Mouse (Mus musculus) liver, embryonic 12.5 days (tissue): Measurements from ENCODE around the gene Men1. TPM values are rescaled to one million over a fixed set of nuclear protein-coding genes. Genes with fewer than 3 reads are reported as not detected.

Source experiments
- ATAC-seq: fragments of 200-750 bp; cut with Nextera tagmentation; 2 replicates; pipeline ENCODE4 v1.8.0; 2017; ENCODE audit warnings: moderate number of reproducible peaks, mild to moderate bottlenecking, moderate library complexity
- H3K27ac ChIP-seq: fragments of 300-500 bp; sonication (generic); 2 replicates; pipeline ENCODE4 v1.5.1; 2016; ENCODE audit warnings: mild to moderate bottlenecking
- H3K27me3 ChIP-seq: fragments of 300-500 bp; sonication (generic); replicated peaks from 2 replicates; pipeline ENCODE4 v1.6.1; 2016; ENCODE audit warnings: mild to moderate bottlenecking, moderate library complexity
- H3K36me3 ChIP-seq: fragments of 300-500 bp; sonication (generic); 2 replicates; pipeline ENCODE4 v1.6.1; 2016; ENCODE audit warnings: mild to moderate bottlenecking, moderate library complexity
- H3K4me1 ChIP-seq: fragments of 300-500 bp; sonication (generic); 2 replicates; pipeline ENCODE4 v1.6.1; 2016
- H3K4me2 ChIP-seq: fragments of 300-500 bp; sonication (generic); 2 replicates; pipeline ENCODE4 v1.6.1; 2016; ENCODE audit warnings: mild to moderate bottlenecking, moderate library complexity
- H3K4me3 ChIP-seq: fragments of 300-500 bp; sonication (generic); 2 replicates; pipeline ENCODE4 v1.5.1; 2016; ENCODE audit warnings: mild to moderate bottlenecking, moderate library complexity
- H3K9ac ChIP-seq: fragments of 300-500 bp; sonication (generic); 2 replicates; pipeline ENCODE4 v1.6.1; 2016; ENCODE audit warnings: mild to moderate bottlenecking, moderate library complexity
- H3K9me3 ChIP-seq: fragments of 300-500 bp; sonication (generic); replicated peaks from 2 replicates; pipeline ENCODE4 v1.6.1; 2016; ENCODE audit warnings: mild to moderate bottlenecking, moderate library complexity
- WGBS: fragments of 180-500 bp; shearing (Covaris S2); methylation state at CpG from one replicate; pipeline ENCODE4 v1.1.7; 2016; ENCODE audit not compliant: insufficient replicate concordance; 5-methylcytosine and 5-hydroxymethylcytosine counted together
- polyA plus RNA-seq: library from polyadenylated mRNA; unstranded; fragments of >200 nt; fragmentation: Nextera tagmentation; extraction: Ambion mirVana; gene quantifications from 2 replicates; pipeline ENCODE4 v1.2.1, GENCODE M21; 2016

Men1 gene
- polyA plus RNA-seq, 1 experiment from 2014 or later, result 48.6 TPM

DNA sequence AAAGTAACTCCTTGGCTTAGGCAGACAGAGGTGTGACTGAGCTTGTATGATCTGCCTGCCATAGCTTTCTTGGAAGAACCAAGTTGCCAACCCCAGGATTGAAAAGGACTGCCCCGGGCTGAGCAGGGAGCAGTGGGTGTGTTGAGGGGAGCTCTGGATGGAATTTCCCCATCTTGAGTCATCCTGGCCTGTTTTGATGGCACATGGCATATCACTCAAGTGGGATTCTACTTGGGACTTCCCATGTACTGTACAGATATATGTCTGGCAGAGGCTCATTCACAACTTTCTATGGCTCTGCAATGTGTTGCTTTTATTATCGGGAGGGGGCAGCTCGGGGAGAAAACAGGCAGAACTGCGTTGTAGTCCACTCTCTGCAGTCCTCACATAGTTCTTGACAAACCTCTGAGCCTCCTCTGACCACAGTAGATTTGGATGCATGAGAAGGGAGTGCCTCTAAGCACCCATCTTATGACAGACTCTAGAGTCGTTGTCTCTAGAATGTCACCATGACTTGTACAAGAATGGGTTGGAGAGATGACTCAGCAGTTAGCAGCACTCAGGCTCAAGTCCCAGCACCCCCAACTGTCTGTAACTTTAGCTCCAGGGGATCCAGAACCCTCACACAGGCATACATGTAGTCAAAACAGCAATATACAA is 38.1 kb upstream of the Men1 start:
- H3K4me3 ChIP-seq, result no peak overlapping the region
- peak overlapping the region; percentile 95 for H3K27ac ChIP-seq
- H3K27me3 ChIP-seq, result no peaks in the 10 kb centered on the region
- peak; percentile 58 for ATAC-seq
- H3K9ac ChIP-seq, result peak overlapping the region; percentile 61
- 69% methylated on average over 5 of the region's 5 CpGs for WGBS
- H3K4me1 ChIP-seq, result peaks cover 83% of the 10 kb centered on the region
- H3K36me3 ChIP-seq, result peaks cover 92% of the 10 kb centered on the region
- H3K9me3 ChIP-seq, result no peaks in the 10 kb centered on the region
- H3K4me2 ChIP-seq, result peak overlapping the region; percentile 61

DNA sequence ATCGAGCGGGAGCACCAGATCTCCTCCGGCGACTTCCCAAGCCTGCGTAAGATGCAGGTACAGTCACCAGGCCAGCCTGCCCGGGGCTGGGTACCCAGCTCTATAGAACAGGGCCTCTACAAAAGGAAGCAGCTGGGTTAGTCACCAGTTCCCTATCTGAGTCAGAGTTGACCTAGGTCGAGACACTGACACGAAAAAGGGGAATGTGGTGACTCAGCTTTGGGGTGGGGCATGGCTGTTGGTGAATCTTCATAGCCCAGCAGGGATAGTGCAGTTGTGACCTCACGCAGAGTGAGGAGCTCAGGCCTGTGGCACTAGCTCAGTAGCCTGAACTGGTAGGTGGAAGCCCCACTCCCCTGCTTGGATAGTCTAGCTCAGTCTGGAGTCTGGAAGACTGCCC is 37.1 kb upstream of the Men1 start:
- no peaks in the 10 kb centered on the region for H3K27me3 ChIP-seq
- H3K36me3 ChIP-seq, result peaks cover 84% of the 10 kb centered on the region
- H3K4me3 ChIP-seq, result 0 out of 2 replicates have a peak overlapping the region, but pooled peaks have one; percentile 2
- H3K9ac ChIP-seq, result peak overlapping the region; percentile 61
- H3K4me1 ChIP-seq, result peaks cover 83% of the 10 kb centered on the region
- no peaks in the 10 kb centered on the region for H3K9me3 ChIP-seq
- H3K4me2 ChIP-seq, result peak overlapping the region; percentile 61
- peak overlapping the region; percentile 95 for H3K27ac ChIP-seq
- ATAC-seq, result peak; percentile 78
- 48% methylated on average over 9 of the region's 9 CpGs for WGBS

DNA sequence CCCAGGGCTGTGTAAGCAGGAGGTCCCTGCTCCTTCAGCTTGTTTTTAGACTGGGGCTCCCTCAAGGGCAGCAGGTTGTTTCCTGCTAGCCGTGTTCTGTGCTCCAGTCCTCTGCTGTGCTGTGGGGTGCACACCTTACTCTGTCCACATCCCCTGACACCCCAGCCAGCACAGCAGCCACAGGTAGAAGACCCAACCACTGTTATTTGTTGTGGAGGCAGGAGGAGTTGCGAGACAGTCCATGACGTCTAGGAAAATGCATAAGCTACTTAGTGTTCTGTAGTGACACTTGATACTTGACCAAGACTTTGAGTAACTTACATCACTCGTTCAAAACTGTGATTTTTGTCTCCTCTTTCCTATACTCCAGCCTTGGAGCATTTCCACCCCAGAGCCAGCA is 35.8 kb upstream of the Men1 start:
- WGBS, result 65% methylated on average over 4 of the region's 4 CpGs
- Histone ChIP-seq H3K27me3 (no peaks in the 10 kb centered on the region), H3K4me1 (peaks cover 94% of the 10 kb centered on the region), H3K4me2 (peak overlapping the region; percentile 61), H3K27ac (peak overlapping the region; percentile 95), H3K4me3 (0 out of 2 replicates have a peak overlapping the region, but pooled peaks have one; percentile 2), H3K9ac (peak overlapping the region; percentile 68), H3K9me3 (no peaks in the 10 kb centered on the region), H3K36me3 (peaks cover 72% of the 10 kb centered on the region)
- no peak for ATAC-seq

DNA sequence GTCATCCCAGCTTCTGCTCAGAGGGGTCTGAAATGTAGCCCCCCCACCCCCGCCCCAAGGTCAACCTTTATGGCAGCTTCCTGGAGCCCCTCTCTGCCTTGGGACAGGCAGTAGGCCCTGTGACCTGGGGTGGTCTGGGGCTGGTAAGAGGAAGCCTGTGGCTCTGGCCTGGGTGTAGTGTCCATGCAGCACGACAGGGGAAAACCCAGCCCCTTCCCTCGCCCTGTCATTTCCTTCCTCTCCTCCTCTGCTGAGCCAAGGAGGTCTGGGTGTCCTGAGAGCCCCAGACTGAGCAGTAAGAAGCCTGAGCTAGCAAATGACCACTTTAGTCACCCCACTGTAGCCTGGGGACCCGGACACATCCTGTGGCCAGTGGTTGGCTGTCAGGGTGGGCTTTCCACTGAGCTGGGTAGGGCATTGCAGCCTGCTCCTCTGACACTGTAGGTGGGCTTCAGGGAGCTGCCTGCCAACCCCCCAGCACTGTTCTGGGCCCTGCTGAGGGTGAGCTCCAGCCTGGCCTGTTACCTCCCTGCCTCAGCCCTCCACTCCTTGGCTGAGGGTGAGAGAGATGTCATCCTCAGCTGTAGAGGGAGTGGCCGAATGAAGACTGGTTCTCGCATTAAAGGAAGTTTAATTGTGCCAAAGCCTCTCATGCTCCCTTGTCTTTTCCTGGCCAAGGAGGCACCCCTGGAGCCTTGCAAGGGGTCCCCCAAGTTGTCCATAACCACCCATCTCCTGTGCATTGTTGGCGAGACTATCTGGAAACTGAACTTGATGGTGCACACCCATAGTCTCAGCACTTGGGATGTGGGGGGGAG is 35.1 kb upstream of the Men1 start:
- H3K27me3 ChIP-seq, result no peaks in the 10 kb centered on the region
- WGBS, result 48% methylated on average over 7 of the region's 7 CpGs
- no peak for ATAC-seq
- peak overlapping the region; percentile 95 for H3K27ac ChIP-seq
- H3K4me1 ChIP-seq, result peaks cover 98% of the 10 kb centered on the region
- H3K36me3 ChIP-seq, result peaks cover 66% of the 10 kb centered on the region
- peak overlapping the region; percentile 26; the same call in 1 of the 2 replicates for H3K4me3 ChIP-seq
- no peaks in the 10 kb centered on the region for H3K9me3 ChIP-seq
- peak overlapping the region; percentile 68 for H3K9ac ChIP-seq
- H3K4me2 ChIP-seq, result peak overlapping the region; percentile 61

DNA sequence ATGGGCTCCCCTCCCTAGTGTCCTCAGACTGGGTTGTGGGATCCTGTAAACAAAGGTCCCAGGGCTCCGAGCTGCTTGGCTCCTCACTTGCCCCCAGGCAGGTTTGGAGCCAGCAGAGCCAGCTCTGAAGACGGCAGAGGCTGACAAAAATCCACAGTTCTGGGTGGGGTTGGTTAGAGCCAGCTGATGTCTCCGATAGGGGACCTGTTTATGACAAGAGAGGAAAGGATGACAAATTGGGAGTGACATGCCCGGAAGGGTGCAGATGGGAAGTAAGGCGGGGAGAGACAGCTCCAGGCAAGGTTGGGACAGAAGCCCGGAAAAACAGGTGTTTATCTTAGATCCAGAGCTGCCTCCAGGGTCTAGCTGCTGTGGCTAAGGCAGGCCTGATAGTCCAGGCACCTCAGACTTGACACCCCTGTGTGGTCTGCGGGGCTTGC is 34.4 kb upstream of the Men1 start:
- H3K27ac ChIP-seq, result peak overlapping the region; percentile 95
- H3K4me2 ChIP-seq, result peak overlapping the region; percentile 61
- no peaks in the 10 kb centered on the region for H3K27me3 ChIP-seq
- H3K9me3 ChIP-seq, result no peaks in the 10 kb centered on the region
- ATAC-seq, result peak; percentile 80
- H3K9ac ChIP-seq, result peak overlapping the region; percentile 68
- H3K4me3 ChIP-seq, result peak overlapping the region; percentile 26
- 22% methylated on average over 7 of the region's 7 CpGs for WGBS
- H3K4me1 ChIP-seq, result peaks cover 97% of the 10 kb centered on the region
- peaks cover 58% of the 10 kb centered on the region for H3K36me3 ChIP-seq

DNA sequence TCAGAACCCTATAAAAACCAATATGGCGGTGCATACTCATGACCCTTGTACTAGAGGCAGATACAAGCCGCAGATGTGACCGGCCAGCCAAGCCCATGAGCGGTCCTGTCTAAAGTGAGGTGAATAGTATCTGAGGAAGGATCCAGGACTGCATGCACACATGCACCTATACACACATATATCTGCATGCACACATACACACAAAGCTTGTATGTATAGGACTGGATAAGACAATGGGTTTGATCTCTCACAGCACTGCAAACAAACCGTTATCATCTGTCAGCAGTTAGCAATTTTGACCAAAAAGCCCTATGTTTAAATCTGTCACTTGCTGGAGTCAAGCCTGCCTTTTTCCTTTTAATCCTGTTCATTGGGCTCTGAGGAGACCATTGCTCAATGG is 32.7 kb upstream of the Men1 start:
- ATAC-seq, result no peak
- peak overlapping the region; percentile 20 for H3K4me2 ChIP-seq
- H3K27ac ChIP-seq, result peak overlapping the region; percentile 95
- no peaks in the 10 kb centered on the region for H3K27me3 ChIP-seq
- no peaks in the 10 kb centered on the region for H3K9me3 ChIP-seq
- peaks cover 41% of the 10 kb centered on the region for H3K36me3 ChIP-seq
- WGBS, result 57% methylated on average over 5 of the region's 5 CpGs
- H3K9ac ChIP-seq, result peak overlapping the region; percentile 36; the same call in 1 of the 2 replicates
- peaks cover 92% of the 10 kb centered on the region for H3K4me1 ChIP-seq
- no peak overlapping the region for H3K4me3 ChIP-seq

DNA sequence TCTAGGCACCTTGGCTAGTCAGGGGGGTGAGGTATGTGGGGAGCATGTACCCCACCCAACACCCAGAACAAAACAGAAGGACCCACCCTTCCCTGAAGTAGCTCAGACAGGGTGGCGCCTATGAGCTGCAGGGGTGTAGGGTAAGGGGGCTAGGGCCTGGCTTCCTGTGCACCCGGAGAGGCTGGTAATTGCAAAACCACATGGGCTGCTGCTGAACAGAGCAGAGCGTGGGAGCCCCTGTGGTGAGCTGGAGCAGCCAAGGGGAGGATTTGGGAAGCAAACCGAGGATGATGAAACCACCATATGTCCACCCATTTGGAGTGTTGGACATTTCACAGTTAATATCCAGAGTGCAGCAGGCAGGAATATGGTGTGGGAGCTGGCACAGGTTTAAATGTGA is 32.3 kb upstream of the Men1 start:
- H3K4me1 ChIP-seq, result peaks cover 92% of the 10 kb centered on the region
- 10% methylated on average over 4 of the region's 4 CpGs for WGBS
- H3K27me3 ChIP-seq, result no peaks in the 10 kb centered on the region
- H3K27ac ChIP-seq, result peak overlapping the region; percentile 95
- H3K4me2 ChIP-seq, result peak overlapping the region; percentile 20
- no peaks in the 10 kb centered on the region for H3K9me3 ChIP-seq
- peak overlapping the region; percentile 36 for H3K9ac ChIP-seq
- no peak overlapping the region for H3K4me3 ChIP-seq
- peaks cover 37% of the 10 kb centered on the region for H3K36me3 ChIP-seq
- ATAC-seq, result no peak

DNA sequence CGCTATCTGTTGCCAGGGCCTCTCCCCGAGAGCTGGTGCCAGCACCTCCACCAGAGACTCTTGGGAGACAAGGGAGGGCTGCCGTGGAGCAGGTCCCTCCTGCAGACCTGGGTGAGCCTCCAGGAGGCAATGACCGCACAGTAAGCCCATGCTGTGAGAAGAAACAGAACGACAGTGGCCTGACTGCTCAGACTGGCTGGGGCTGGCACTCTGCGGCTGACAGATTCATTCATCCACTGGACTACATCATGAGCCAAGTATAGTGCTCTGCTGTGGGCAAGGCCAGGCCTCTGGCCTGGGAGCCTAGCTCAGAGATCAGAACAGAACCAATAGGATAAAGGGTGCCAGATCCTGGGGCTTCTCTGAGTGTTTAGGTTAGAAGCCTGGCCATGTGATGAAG is 30.9 kb upstream of the Men1 start:
- Histone ChIP-seq H3K4me1 (peaks cover 91% of the 10 kb centered on the region), H3K9ac (0 out of 2 replicates have a peak overlapping the region, but pooled peaks have one; percentile 34), H3K9me3 (no peaks in the 10 kb centered on the region), H3K27me3 (no peaks in the 10 kb centered on the region), H3K36me3 (peaks cover 24% of the 10 kb centered on the region), H3K4me2 (no peak overlapping the region), H3K4me3 (no peak overlapping the region), H3K27ac (peak overlapping the region; percentile 95)
- ATAC-seq, result no peak
- 68% methylated on average over 6 of the region's 6 CpGs for WGBS

DNA sequence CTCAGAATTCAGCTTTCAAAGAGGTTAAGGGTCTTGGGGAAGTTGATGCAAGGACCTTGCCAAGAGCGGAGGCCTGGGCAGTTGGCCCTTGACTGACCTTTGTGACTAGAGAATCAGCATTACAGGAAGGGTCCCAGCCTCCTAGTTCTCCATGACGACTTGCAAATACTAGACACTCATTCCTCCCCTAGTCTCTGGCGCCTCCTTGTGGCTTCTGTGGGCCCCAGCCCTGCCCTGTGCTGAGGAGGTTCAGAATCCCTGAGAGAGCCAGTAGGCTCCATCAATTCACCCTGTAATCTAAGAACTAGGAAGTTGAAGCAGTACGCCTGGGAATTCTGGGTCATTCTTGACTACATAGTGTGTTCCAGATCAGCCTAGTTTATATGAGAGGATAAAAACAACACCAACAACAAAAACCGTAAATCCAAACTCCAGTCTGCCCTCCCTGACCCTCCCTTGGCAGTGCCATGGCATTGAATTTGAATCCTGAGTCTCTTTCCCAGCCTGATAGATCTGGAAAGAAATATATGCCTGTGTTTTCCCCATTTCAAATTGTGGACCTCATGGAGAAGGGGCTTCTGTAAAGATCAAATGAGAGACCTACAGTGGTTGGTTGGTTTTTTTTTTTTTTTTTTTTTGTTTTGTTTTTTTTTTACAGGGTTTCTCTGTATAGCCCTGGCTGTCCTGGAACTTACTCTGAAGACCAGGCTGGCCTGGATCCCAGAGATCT is 29.8 kb upstream of the Men1 start:
- peak; percentile 31; the same call in 1 of the 2 replicates for ATAC-seq
- Histone ChIP-seq H3K4me3 (no peak overlapping the region), H3K9me3 (no peaks in the 10 kb centered on the region), H3K4me2 (no peak overlapping the region), H3K4me1 (peaks cover 80% of the 10 kb centered on the region), H3K27ac (peak overlapping the region; percentile 85; the same call in 1 of the 2 replicates), H3K36me3 (peaks cover 13% of the 10 kb centered on the region; the same call in 1 of the 2 replicates), H3K27me3 (no peaks in the 10 kb centered on the region), H3K9ac (no peak overlapping the region)
- WGBS, result 22% methylated on average over 5 of the region's 5 CpGs

DNA sequence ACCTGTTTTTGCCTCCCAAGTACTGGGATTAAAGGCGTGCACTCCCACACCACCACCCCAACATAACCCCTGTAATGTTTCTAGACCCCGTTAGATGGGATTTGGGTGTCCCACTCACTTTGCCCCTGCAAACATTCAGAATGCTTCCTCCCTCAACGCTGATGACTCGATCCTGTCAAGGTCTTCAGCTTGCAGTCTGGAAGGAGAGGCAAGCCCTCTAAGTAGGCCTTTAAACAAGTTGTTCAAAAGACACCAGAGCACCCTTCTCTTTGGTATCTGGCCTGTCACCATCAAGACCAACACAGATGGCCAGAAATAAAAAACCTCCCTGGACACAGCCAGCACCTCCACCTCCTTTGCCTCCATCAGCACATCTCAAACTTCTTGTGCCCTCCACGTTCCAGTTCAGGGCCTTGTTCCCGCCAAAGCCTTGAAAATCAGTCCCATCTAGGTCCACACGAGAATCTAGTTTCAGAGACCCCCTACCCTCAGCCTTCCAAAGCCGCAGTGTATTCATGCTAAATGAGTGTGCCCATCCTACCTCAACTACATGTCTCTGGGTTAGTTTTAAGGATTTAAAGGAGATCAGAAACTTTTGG is 29.2 kb upstream of the Men1 start:
- WGBS, result 53% methylated on average over 8 of the region's 8 CpGs
- Histone ChIP-seq H3K27me3 (no peaks in the 10 kb centered on the region), H3K9ac (peak overlapping the region; percentile 88), H3K9me3 (no peaks in the 10 kb centered on the region), H3K4me2 (peak overlapping the region; percentile 99), H3K36me3 (peaks cover 10% of the 10 kb centered on the region; the same call in 1 of the 2 replicates), H3K4me1 (peaks cover 73% of the 10 kb centered on the region), H3K4me3 (peak overlapping the region; percentile 80), H3K27ac (peak overlapping the region; percentile 85)
- ATAC-seq, result no peak

DNA sequence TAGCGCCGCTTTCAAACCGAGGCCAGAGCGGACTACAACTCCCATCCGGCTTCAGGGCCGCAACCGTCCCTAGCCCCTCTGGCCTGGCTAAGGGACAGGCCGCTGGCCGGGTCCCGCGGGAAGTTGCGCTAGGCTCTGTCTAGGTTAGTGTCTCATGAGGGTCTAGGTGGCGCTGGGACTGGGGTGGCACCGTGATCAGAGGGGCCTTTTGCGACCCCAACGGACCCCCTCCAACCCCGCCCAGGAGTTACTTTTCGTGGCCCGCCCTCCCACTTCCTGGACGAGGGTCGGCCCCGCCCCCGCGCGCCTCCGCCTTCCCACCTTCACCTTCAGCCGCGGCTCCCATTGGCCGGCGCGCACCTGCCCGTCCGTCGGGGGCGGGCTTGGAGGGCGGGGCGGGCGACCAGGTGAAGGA is 28.6 kb upstream of the Men1 start, which contains the start of gene Cdc42bpg:
Gene Cdc42bpg (plus strand): TSS at position 320 of the 415 bp plus-strand sequence.
- H3K36me3 ChIP-seq, result peaks cover 15% of the 10 kb centered on the region; the same call in 1 of the 2 replicates
- WGBS, result 1% methylated on average over 38 of the region's 38 CpGs
- H3K27me3 ChIP-seq, result no peaks in the 10 kb centered on the region
- peak within 1 kb of the TSS; percentile 85 for H3K27ac ChIP-seq
- H3K9me3 ChIP-seq, result no peaks in the 10 kb centered on the region
- peak; percentile 84 for ATAC-seq
- peak within 1 kb of the TSS; percentile 99 for H3K4me2 ChIP-seq
- peaks cover 68% of the 10 kb centered on the region for H3K4me1 ChIP-seq
- peak within 1 kb of the TSS; percentile 88 for H3K9ac ChIP-seq
- peak within 1 kb of the TSS; percentile 80 for H3K4me3 ChIP-seq
